Mouse (Mus musculus) forebrain, embryonic 16.5 days (tissue): ENCODE measurements around the gene Itga9. TPM values are rescaled to one million over a fixed set of nuclear protein-coding genes. Genes with fewer than 3 reads are reported as not detected.

ENCODE experiments used
- ATAC-seq: fragments of 200-750 bp; cut with Nextera tagmentation; 2 replicates; pipeline ENCODE4 v1.8.0; 2017; ENCODE audit warnings: mild to moderate bottlenecking, moderate library complexity
- H3K27ac ChIP-seq: fragments of 300-500 bp; sonication (generic); 2 replicates; pipeline ENCODE4 v1.5.1; 2014; ENCODE audit warnings: low read length, control low read depth
- H3K27me3 ChIP-seq: fragments of 300-500 bp; sonication (generic); replicated peaks from 2 replicates; pipeline ENCODE4 v1.6.1; 2014; ENCODE audit warnings: low read length; ENCODE audit not compliant: control insufficient read depth, insufficient read depth
- H3K36me3 ChIP-seq: fragments of 300-500 bp; sonication (generic); 2 replicates; pipeline ENCODE4 v1.6.1; 2014; ENCODE audit not compliant: control insufficient read depth, insufficient read depth
- H3K4me1 ChIP-seq: fragments of 300-500 bp; sonication (generic); replicated peaks from 2 replicates; pipeline ENCODE4 v1.6.1; 2014; ENCODE audit warnings: low read length; ENCODE audit not compliant: control insufficient read depth, insufficient read depth
- H3K4me2 ChIP-seq: fragments of 300-500 bp; sonication (generic); 2 replicates; pipeline ENCODE4 v1.6.1; 2014; ENCODE audit warnings: mild to moderate bottlenecking, low read length, control low read depth
- H3K4me3 ChIP-seq: fragments of 300-500 bp; sonication (generic); replicated peaks from 2 replicates; pipeline ENCODE4 v1.5.1; 2014; ENCODE audit warnings: mild to moderate bottlenecking, low read length, control low read depth
- H3K9ac ChIP-seq: fragments of 300-500 bp; sonication (generic); replicated peaks from 2 replicates; pipeline ENCODE4 v1.6.1; 2014; ENCODE audit warnings: low read depth, low read length, control low read depth
- H3K9me3 ChIP-seq: fragments of 300-500 bp; sonication (generic); 2 replicates; pipeline ENCODE4 v1.6.1; 2016; ENCODE audit warnings: low read length; ENCODE audit not compliant: control insufficient read depth
- WGBS: fragments of 180-500 bp; shearing (Covaris S2); extraction: QIAGEN DNeasy Blood & Tissue Kit; methylation state at CpG from one replicate; pipeline ENCODE4 v1.1.7; 2014; 5-methylcytosine and 5-hydroxymethylcytosine counted together
- polyA plus RNA-seq: library from polyadenylated mRNA; unstranded; fragments of >200 nt; fragmentation: Nextera tagmentation; extraction: Ambion mirVana; gene quantifications from 2 replicates; pipeline ENCODE4 v1.2.1, GENCODE M21; 2015

The Itga9 gene
- polyA plus RNA-seq, 1 experiment from 2014 or later = 1.2 TPM

DNA sequence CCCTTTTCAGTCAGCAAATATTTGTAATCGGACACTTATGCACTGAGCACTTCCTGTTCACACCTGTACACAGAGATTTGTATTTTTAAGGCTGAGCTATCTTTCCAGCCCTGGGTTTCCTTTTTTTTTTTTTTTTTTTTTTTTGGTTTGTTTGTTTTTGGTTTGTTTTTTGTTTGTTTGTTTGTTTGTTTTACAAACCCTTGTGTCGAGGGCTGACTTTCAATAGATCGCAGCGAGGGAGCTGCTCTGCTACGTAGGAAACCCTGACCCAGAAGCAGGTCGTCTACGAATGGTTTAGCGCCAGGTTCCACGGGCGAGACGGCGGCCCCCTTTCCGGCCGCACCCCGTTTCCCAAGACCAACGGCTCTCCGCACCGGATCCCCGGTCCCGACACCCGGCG lies 68.3 kb downstream of the Itga9 start:
- Histone ChIP-seq H3K4me3 (no peak overlapping the region), H3K9me3 (no peaks in the 10 kb centered on the region), H3K4me1 (peaks cover 3% of the 10 kb centered on the region; the same call in 1 of the 2 replicates), H3K36me3 (no peaks in the 10 kb centered on the region), H3K4me2 (no peak overlapping the region), H3K9ac (no peak overlapping the region), H3K27me3 (no peaks in the 10 kb centered on the region), H3K27ac (no peak overlapping the region)
- 91% methylated on average over 21 of the region's 22 CpGs for WGBS
- no peak for ATAC-seq

GRCm38 (mm10) chr9:118675573-118676170 lies 69.2 kb downstream of the Itga9 start:
- Histone ChIP-seq H3K4me1 (peaks cover 3% of the 10 kb centered on the region; the same call in 1 of the 2 replicates), H3K9ac (no peak overlapping the region), H3K27ac (no peak overlapping the region), H3K9me3 (no peaks in the 10 kb centered on the region), H3K4me3 (no peak overlapping the region), H3K4me2 (no peak overlapping the region), H3K36me3 (no peaks in the 10 kb centered on the region), H3K27me3 (no peaks in the 10 kb centered on the region)
- 93% methylated on average over 8 of the region's 8 CpGs for WGBS
- no peak for ATAC-seq

DNA sequence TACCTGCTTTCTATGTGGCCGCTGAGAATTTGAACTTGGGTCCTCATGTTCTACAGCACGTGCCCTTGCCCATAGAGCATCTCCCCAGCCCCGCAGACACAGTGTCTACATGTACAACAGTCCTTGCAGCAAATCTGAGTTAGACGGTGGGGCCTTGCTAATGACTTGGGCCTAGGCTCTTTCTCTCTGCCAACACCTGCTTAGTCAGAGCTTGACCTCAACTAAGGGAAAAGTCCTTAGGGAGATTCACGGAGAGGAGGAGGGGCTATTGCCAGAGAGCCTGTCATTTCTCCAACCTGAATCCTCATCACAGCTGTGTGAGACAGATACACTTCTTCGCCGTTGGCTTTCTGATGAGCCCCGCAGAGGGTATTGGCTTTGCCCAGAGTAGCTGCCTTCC lies 70.2 kb downstream of the Itga9 start:
- ATAC-seq = no peak
- WGBS = 84% methylated on average over 8 of the region's 8 CpGs
- H3K27ac ChIP-seq = no peak overlapping the region

DNA sequence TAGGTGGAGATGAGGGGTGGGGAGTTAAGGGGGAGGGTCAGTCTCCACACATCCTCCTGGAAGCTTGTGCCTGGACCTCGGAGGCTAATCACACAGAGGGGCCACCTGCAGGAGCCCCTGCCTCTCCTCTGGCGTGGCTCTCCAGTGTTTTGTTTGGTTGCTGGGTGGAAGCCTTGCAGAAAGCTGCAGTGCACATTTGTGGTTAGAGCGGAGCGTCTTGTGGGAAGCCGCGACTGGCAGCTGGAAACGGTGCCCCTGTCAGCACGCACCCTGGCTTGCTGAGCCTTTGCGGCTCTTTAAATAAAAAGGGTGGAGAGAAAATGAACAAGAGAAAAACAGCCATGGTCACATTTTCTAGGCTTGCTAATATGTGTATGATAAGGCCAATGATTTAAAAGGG lies 70.9 kb downstream of the Itga9 start:
- Histone ChIP-seq H3K4me1 (peaks cover 3% of the 10 kb centered on the region; the same call in 1 of the 2 replicates), H3K27ac (no peak overlapping the region), H3K4me3 (no peak overlapping the region), H3K9me3 (no peaks in the 10 kb centered on the region), H3K27me3 (no peaks in the 10 kb centered on the region), H3K4me2 (no peak overlapping the region), H3K9ac (no peak overlapping the region), H3K36me3 (no peaks in the 10 kb centered on the region)
- 36% methylated on average over 9 of the region's 9 CpGs for WGBS
- no peak for ATAC-seq

More for the DNA sequence above, 70.2 kb downstream of the Itga9 start:
- H3K9me3 ChIP-seq = no peaks in the 10 kb centered on the region
- no peak overlapping the region for H3K4me3 ChIP-seq
- H3K9ac ChIP-seq = no peak overlapping the region
- peaks cover 3% of the 10 kb centered on the region; the same call in 1 of the 2 replicates for H3K4me1 ChIP-seq
- no peak overlapping the region for H3K4me2 ChIP-seq
- H3K27me3 ChIP-seq = no peaks in the 10 kb centered on the region
- no peaks in the 10 kb centered on the region for H3K36me3 ChIP-seq

DNA sequence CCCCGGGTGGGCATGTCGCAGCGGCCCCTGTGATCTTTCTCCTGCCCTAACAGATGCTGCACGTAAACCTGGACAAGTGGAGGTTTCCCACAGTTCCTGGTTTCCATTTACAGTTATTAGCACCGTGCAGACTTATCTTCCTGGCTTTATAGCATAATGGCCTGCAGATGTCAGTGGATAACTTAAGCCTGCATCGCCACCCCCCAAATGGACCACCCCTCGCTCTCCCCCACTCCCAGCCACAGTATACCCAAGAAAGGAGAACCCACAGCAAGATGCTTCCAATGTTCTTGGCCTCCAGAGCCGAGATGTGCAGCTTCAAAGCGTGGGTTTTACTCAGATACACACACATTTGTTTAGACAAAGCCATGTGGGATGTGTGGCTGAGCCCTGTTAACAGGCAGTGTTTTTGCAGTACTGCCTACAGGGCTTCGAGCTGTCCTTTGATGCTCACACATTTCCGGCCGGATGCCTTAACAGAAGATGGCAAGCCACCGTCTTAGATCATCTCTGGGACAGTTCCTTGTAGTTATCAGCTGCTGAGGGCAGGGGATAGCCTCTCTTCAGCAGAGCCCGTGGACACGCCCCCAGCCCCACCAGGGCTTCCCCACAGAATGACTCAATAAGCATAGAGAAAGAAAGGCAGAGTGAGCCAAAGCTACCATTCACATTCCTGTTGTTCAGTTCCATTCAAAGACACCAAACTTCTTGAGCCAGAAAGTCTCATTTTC lies 71.7 kb downstream of the Itga9 start:
- no peak overlapping the region for H3K27ac ChIP-seq
- no peaks in the 10 kb centered on the region for H3K9me3 ChIP-seq
- no peaks in the 10 kb centered on the region for H3K36me3 ChIP-seq
- H3K4me1 ChIP-seq = peaks cover 3% of the 10 kb centered on the region; the same call in 1 of the 2 replicates
- 70% methylated on average over 15 of the region's 15 CpGs for WGBS
- H3K4me2 ChIP-seq = no peak overlapping the region
- H3K27me3 ChIP-seq = no peaks in the 10 kb centered on the region
- H3K4me3 ChIP-seq = no peak overlapping the region
- ATAC-seq = no peak
- H3K9ac ChIP-seq = no peak overlapping the region

GRCm38 (mm10) chr9:118678759-118679158 lies 72.3 kb downstream of the Itga9 start:
- whole genome bisulfite sequencing = 70% methylated on average over 10 of the region's 10 CpGs
- Histone ChIP-seq H3K9me3 (no peaks in the 10 kb centered on the region), H3K4me2 (no peak overlapping the region), H3K27ac (no peak overlapping the region), H3K9ac (no peak overlapping the region), H3K4me1 (peaks cover 3% of the 10 kb centered on the region; the same call in 1 of the 2 replicates), H3K27me3 (no peaks in the 10 kb centered on the region), H3K4me3 (no peak overlapping the region), H3K36me3 (no peaks in the 10 kb centered on the region)
- ATAC-seq = no peak

GRCm38 (mm10) chr9:118681506-118681905 lies 75.0 kb downstream of the Itga9 start:
- H3K4me2 ChIP-seq = no peak overlapping the region
- H3K4me3 ChIP-seq = no peak overlapping the region
- no peaks in the 10 kb centered on the region for H3K9me3 ChIP-seq
- no peak for ATAC-seq
- no peak overlapping the region for H3K9ac ChIP-seq
- H3K4me1 ChIP-seq = peaks cover 3% of the 10 kb centered on the region; the same call in 1 of the 2 replicates
- H3K36me3 ChIP-seq = no peaks in the 10 kb centered on the region
- WGBS = 94% methylated on average over 6 of the region's 6 CpGs
- no peak overlapping the region for H3K27ac ChIP-seq
- no peaks in the 10 kb centered on the region for H3K27me3 ChIP-seq

- Histone ChIP-seq H3K4me3 (no peak overlapping the region), H3K9me3 (no peaks in the 10 kb centered on the region), H3K36me3 (no peaks in the 10 kb centered on the region), H3K27me3 (no peaks in the 10 kb centered on the region), H3K9ac (no peak overlapping the region), H3K4me1 (peaks cover 3% of the 10 kb centered on the region; the same call in 1 of the 2 replicates), H3K4me2 (no peak overlapping the region), H3K27ac (no peak overlapping the region)
- no peak for ATAC-seq
- 75% methylated on average over 8 of the region's 8 CpGs for WGBS
Measured at GRCm38 (mm10) chr9:118682154-118682553, 75.7 kb downstream of the Itga9 start.

DNA sequence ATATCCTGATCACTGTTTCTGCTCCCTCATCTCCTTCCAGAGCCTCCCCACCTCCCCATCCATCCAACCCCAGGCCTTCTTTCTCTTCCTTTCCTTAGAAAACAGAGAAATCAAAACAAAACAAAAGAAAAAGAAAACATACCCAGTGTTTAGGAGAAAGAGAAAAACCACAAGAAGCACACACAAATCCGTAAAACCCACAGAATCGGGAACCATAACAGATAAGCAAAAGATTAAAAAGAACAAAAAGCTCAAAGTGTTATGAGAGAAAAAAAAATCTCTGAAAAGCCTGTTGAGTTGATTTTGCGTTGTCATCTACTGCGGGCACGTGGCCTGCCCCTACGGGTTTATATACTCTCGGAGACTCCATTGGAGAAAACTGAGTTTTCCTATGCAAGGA lies 77.0 kb downstream of the Itga9 start:
- ATAC-seq = no peak
- no peak overlapping the region for H3K4me2 ChIP-seq
- H3K4me3 ChIP-seq = no peak overlapping the region
- no peaks in the 10 kb centered on the region for H3K9me3 ChIP-seq
- H3K36me3 ChIP-seq = no peaks in the 10 kb centered on the region
- H3K27ac ChIP-seq = no peak overlapping the region
- H3K9ac ChIP-seq = no peak overlapping the region
- H3K27me3 ChIP-seq = no peaks in the 10 kb centered on the region
- WGBS = 91% methylated on average over 7 of the region's 7 CpGs
- no peaks in the 10 kb centered on the region for H3K4me1 ChIP-seq
